Mouse (Mus musculus) heart, embryonic 11.5 days (tissue): ENCODE measurements around the gene Opalin. TPM values are rescaled to one million over a fixed set of nuclear protein-coding genes. Genes with fewer than 3 reads are reported as not detected.

Experiments
- ATAC-seq: fragments of 200-750 bp; cut with Nextera tagmentation; replicated peaks from 2 replicates; pipeline ENCODE4 v1.8.0; 2017; ENCODE audit warnings: moderate library complexity; ENCODE audit not compliant: insufficient number of reproducible peaks, low FRiP score, low TSS enrichment
- H3K27ac ChIP-seq: fragments of 300-500 bp; sonication (generic); 2 replicates; pipeline ENCODE4 v1.5.1; 2014; ENCODE audit warnings: mild to moderate bottlenecking, low read depth, low read length
- H3K27me3 ChIP-seq: fragments of 300-500 bp; sonication (generic); 2 replicates; pipeline ENCODE4 v1.6.1; 2014; ENCODE audit warnings: mild to moderate bottlenecking, low read length, mixed read lengths; ENCODE audit not compliant: control insufficient read depth, insufficient read depth
- H3K36me3 ChIP-seq: fragments of 300-500 bp; sonication (generic); 2 replicates; pipeline ENCODE4 v1.6.1; 2014; ENCODE audit warnings: mild to moderate bottlenecking, low read length, moderate library complexity, mixed read lengths; ENCODE audit not compliant: control insufficient read depth, insufficient read depth
- H3K4me1 ChIP-seq: fragments of 300-500 bp; sonication (generic); 2 replicates; pipeline ENCODE4 v1.6.1; 2014; ENCODE audit warnings: low read length; ENCODE audit not compliant: control insufficient read depth, insufficient read depth
- H3K4me2 ChIP-seq: fragments of 300-500 bp; sonication (generic); 2 replicates; pipeline ENCODE4 v1.6.1; 2014; ENCODE audit warnings: mild to moderate bottlenecking, moderate library complexity
- H3K4me3 ChIP-seq: fragments of 300-500 bp; sonication (generic); 2 replicates; pipeline ENCODE4 v1.5.1; 2014; ENCODE audit warnings: low read depth, low read length
- H3K9ac ChIP-seq: fragments of 300-500 bp; sonication (generic); 2 replicates; pipeline ENCODE4 v1.6.1; 2014; ENCODE audit warnings: mild to moderate bottlenecking, low read depth, low read length, moderate library complexity
- H3K9me3 ChIP-seq: fragments of 300-500 bp; sonication (generic); replicated peaks from 2 replicates; pipeline ENCODE4 v1.6.1; 2016; ENCODE audit warnings: low read length; ENCODE audit not compliant: control insufficient read depth
- WGBS: fragments of 180-500 bp; shearing (Covaris S2); extraction: QIAGEN DNeasy Blood & Tissue Kit; methylation state at CpG from one replicate; pipeline ENCODE4 v1.1.7; 2014; ENCODE audit not compliant: insufficient replicate concordance; 5-methylcytosine and 5-hydroxymethylcytosine counted together
- polyA plus RNA-seq: library from polyadenylated mRNA; unstranded; fragments of >200 nt; fragmentation: Nextera tagmentation; extraction: Ambion mirVana; gene quantifications from 2 replicates; pipeline ENCODE4 v1.2.1, GENCODE M21; 2014

Opalin gene
- polyA plus RNA-seq: 0.21 TPM in 1 of 2 replicates, not detected in the other

GRCm38 (mm10) chr19:41076906-41077305 is at the start of gene Opalin:
Gene Opalin (minus strand): TSS chr19:41077113.
- Histone ChIP-seq H3K9ac (no peak within 1 kb of the TSS), H3K9me3 (no peaks in the 10 kb centered on the region), H3K4me3 (no peak within 1 kb of the TSS), H3K36me3 (no peaks in the 10 kb centered on the region), H3K4me2 (no peak within 1 kb of the TSS), H3K27me3 (0 out of 2 replicates have a peak, but pooled peaks cover 3% of the 10 kb centered on the region), H3K4me1 (0 out of 2 replicates have a peak, but pooled peaks cover 8% of the 10 kb centered on the region), H3K27ac (no peak within 1 kb of the TSS)
- ATAC-seq: no peak
- 80% methylated on average over 3 of the region's 3 CpGs for WGBS

GRCm38 (mm10) chr19:41123009-41123408 is 46.1 kb upstream of the Opalin start:
- ATAC-seq: no peak
- no peaks in the 10 kb centered on the region for H3K36me3 ChIP-seq
- no peaks in the 10 kb centered on the region for H3K4me1 ChIP-seq
- H3K9ac ChIP-seq: no peak overlapping the region
- H3K9me3 ChIP-seq: no peaks in the 10 kb centered on the region
- no peak overlapping the region for H3K27ac ChIP-seq
- H3K4me3 ChIP-seq: no peak overlapping the region
- WGBS: 62% methylated on average over 3 of the region's 3 CpGs
- H3K27me3 ChIP-seq: no peaks in the 10 kb centered on the region
- H3K4me2 ChIP-seq: no peak overlapping the region

GRCm38 (mm10) chr19:41119924-41120323 is 43.0 kb upstream of the Opalin start:
- no peak overlapping the region for H3K4me3 ChIP-seq

GRCm38 (mm10) chr19:41118346-41118745 is 41.4 kb upstream of the Opalin start:
- Histone ChIP-seq H3K4me3 (no peak overlapping the region), H3K27me3 (no peaks in the 10 kb centered on the region), H3K9me3 (no peaks in the 10 kb centered on the region), H3K4me2 (no peak overlapping the region), H3K4me1 (no peaks in the 10 kb centered on the region), H3K9ac (no peak overlapping the region), H3K36me3 (no peaks in the 10 kb centered on the region), H3K27ac (no peak overlapping the region)
- ATAC-seq: no peak
- WGBS: 54% methylated on average over 6 of the region's 6 CpGs

More at GRCm38 (mm10) chr19:41119924-41120323, 43.0 kb upstream of the Opalin start:
- H3K4me2 ChIP-seq: no peak overlapping the region
- no peak overlapping the region for H3K9ac ChIP-seq
- H3K27me3 ChIP-seq: no peaks in the 10 kb centered on the region
- no peaks in the 10 kb centered on the region for H3K4me1 ChIP-seq
- 84% methylated on average over 13 of the region's 13 CpGs for WGBS
- no peaks in the 10 kb centered on the region for H3K36me3 ChIP-seq
- H3K9me3 ChIP-seq: no peaks in the 10 kb centered on the region
- ATAC-seq: no peak
- H3K27ac ChIP-seq: no peak overlapping the region

DNA sequence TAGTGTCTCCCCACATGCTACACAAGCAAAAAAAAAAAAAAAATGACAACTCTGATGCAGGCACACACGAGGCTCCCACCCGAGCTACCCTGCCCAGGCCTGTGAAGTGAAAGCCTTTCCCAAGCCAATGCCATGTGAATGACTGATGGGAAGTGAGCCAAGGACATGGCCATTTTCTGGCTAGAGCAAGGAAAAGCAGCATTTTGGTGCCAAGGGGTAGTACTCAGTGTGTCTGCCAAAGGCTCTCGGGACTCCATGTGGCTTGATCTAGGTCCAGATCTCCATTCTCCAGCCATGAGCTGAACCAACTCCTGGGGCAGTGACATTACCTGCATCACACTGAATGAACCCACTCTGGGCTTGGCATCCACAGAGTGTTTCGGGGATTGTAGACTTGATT is 40.4 kb upstream of the Opalin start:
- H3K4me1 ChIP-seq: no peaks in the 10 kb centered on the region
- no peak overlapping the region for H3K4me2 ChIP-seq
- H3K36me3 ChIP-seq: no peaks in the 10 kb centered on the region
- no peak overlapping the region for H3K27ac ChIP-seq
- no peak overlapping the region for H3K9ac ChIP-seq
- H3K9me3 ChIP-seq: no peaks in the 10 kb centered on the region
- no peak overlapping the region for H3K4me3 ChIP-seq
- ATAC-seq: no peak
- 80% methylated on average over 4 of the region's 4 CpGs for WGBS
- no peaks in the 10 kb centered on the region for H3K27me3 ChIP-seq

DNA sequence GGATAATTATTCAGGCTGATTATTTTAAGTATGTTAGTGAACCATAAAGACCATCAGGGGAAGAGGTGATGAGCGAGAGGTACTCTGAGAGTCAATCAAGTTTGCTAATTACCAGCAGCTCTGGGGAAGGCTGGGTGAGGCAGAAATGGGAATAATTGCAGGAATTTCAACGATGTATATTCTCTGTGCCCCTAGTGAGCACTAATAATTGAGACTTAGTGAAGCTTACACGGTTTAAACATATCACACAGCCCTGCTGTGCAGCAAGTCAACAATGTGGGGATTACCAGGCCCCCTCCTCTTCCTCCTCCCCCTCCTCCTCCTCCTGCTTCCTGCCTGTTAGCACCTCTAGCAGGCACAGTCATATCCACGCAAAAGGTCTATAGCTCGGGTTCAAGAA is 37.7 kb upstream of the Opalin start:
- WGBS: 46% methylated on average over 5 of the region's 5 CpGs
- ATAC-seq: no peak
- Histone ChIP-seq H3K9me3 (no peaks in the 10 kb centered on the region), H3K4me1 (no peaks in the 10 kb centered on the region), H3K27me3 (0 out of 2 replicates have a peak, but pooled peaks cover 3% of the 10 kb centered on the region), H3K36me3 (no peaks in the 10 kb centered on the region), H3K4me3 (no peak overlapping the region), H3K9ac (no peak overlapping the region), H3K27ac (no peak overlapping the region), H3K4me2 (no peak overlapping the region)

DNA sequence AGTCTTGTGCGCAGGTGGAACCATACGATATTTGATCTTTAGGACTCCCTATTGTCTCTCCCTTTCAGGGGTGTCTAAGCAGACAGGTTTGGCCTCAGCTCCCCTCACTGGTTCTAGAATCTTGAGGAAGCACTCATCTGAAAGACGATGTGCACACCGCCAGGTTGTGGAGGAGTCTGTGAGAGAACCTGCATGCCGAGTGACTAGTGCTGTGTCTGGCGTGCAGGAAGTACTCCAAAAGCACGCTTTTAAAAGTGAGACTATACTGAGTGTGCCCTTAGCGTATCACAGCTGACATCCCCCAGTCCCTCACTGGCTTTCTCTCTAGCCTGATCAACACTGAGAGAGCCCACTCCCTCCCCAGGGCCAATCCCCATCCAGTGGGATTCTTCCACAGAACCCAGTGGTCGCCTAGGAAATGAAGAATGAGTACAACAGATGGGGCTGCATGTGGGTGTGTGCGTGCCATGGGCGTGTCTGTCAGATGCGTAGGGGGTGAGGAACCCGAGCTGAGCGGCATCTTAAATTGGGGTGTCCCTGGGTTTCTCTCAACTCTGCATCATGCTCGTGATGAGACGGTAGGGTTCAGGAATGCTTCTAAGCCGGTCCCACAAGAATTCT is 37.1 kb upstream of the Opalin start:
- WGBS: 79% methylated on average over 17 of the region's 17 CpGs
- ATAC-seq: no peak

GRCm38 (mm10) chr19:41112609-41113008 is 35.7 kb upstream of the Opalin start:
- H3K4me3 ChIP-seq: no peak overlapping the region
- H3K27me3 ChIP-seq: 0 out of 2 replicates have a peak, but pooled peaks cover 3% of the 10 kb centered on the region
- no peak for ATAC-seq
- H3K9me3 ChIP-seq: no peaks in the 10 kb centered on the region
- H3K9ac ChIP-seq: no peak overlapping the region
- no peaks in the 10 kb centered on the region for H3K36me3 ChIP-seq
- H3K27ac ChIP-seq: no peak overlapping the region
- no peaks in the 10 kb centered on the region for H3K4me1 ChIP-seq
- WGBS: 45% methylated on average over 6 of the region's 6 CpGs
- H3K4me2 ChIP-seq: no peak overlapping the region

More for the DNA sequence above, 37.1 kb upstream of the Opalin start:
- Histone ChIP-seq H3K36me3 (no peaks in the 10 kb centered on the region), H3K27me3 (0 out of 2 replicates have a peak, but pooled peaks cover 3% of the 10 kb centered on the region), H3K4me1 (no peaks in the 10 kb centered on the region), H3K27ac (no peak overlapping the region), H3K4me3 (no peak overlapping the region), H3K9ac (no peak overlapping the region), H3K9me3 (no peaks in the 10 kb centered on the region), H3K4me2 (no peak overlapping the region)

DNA sequence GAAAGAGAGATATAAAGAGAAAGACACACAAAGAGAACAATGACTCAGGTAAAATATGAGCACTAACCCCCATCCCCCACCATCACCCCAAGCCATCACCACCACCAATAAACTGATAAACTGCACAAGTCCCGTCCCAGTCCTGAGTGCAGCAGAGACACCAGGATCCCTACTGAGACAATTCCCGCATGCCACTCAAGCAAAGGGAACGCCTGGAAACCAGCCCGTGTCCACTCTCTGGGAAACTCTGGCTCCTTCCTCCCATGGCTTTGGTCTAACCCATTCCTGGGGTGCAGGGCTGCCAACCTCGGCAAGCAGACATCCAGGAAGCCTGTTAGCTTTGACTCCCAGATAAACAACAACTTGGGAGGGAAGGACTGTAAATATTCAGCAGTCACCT is 33.1 kb upstream of the Opalin start:
- ATAC-seq: no peak
- no peak overlapping the region for H3K9ac ChIP-seq
- H3K27me3 ChIP-seq: 0 out of 2 replicates have a peak, but pooled peaks cover 3% of the 10 kb centered on the region
- H3K36me3 ChIP-seq: no peaks in the 10 kb centered on the region
- H3K4me3 ChIP-seq: no peak overlapping the region
- H3K4me1 ChIP-seq: no peaks in the 10 kb centered on the region
- no peak overlapping the region for H3K27ac ChIP-seq
- WGBS: 57% methylated on average over 5 of the region's 5 CpGs
- no peaks in the 10 kb centered on the region for H3K9me3 ChIP-seq
- H3K4me2 ChIP-seq: no peak overlapping the region
